Mouse (Mus musculus): ENCODE results near the gene BC035044.
"Not testable (repeated sequence)": the region's sequence is repeated elsewhere in the genome, so short reads cannot be mapped to it uniquely, and the experiment has no call there.

DNA sequence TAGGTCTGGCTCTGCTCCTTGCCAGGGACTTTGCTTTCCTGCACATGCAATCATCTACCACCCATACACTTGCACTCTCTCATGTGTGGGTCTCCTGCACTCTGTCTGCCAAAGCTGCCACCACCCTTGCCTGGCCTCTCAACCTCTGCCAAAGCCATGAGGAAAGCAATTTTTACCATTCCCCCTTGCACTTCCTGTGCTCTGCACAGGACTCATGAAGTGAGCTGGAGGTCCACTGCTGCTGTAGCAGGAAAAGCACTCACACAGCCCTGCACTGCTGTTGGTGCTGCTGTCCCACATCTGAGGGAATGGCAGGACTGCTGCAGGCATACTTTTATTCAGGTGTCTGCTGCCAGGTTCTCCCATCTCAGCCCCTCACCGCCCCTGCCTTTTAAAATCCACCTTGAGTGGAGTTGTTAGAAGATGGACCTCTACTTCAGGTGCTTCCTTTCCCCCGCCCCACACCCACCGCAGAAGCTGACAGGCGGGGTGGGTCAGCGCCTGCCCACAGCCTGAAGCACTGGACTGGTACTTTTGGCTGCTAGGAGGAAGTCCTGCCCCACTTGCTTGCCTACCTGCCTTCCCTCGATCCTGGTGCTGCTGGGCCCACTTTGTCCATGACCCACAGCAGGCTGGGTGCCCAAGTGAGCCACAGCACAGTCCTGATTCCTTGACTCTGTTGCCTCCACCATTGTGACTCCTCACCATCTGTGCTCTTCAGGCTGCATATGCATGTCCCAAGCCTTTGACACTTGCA is 10.0 kb upstream of the BC035044 start:
- not testable (repeated sequence) for TF ChIP-seq CTCF (IDR thresholded peaks at IDR 0.05; ENCODE audit: extremely low read depth, insufficient read length, insufficient replicate concordance, low read depth, low read length); POLR2A (IDR thresholded peaks at IDR 0.05; ENCODE audit: low read depth, low read length)

All from small intestine, adult 2 months (tissue).